Mouse (Mus musculus): ENCODE data around the gene Mms19.

- no peak for TF ChIP-seq CTCF (IDR thresholded peaks at IDR 0.05; ENCODE audit: borderline replicate concordance, control insufficient read depth, extremely low read depth, insufficient read depth, low read length, poor library complexity)
- TF ChIP-seq POLR2A (IDR thresholded peaks at IDR 0.05; ENCODE audit: control insufficient read depth, extremely low read depth, insufficient read depth, low read length, poor library complexity): no peak
Measured at GRCm38 (mm10) chr19:42022542-42022848, 41.5 kb upstream of the Mms19 start.
